Mouse (Mus musculus) limb, embryonic 15.5 days (tissue): Measurements from ENCODE around the gene Tbxa2r. TPM values are rescaled to one million over a fixed set of nuclear protein-coding genes. Genes with fewer than 3 reads are reported as not detected.

Experiments
- ATAC-seq: fragments of 200-750 bp; cut with Nextera tagmentation; 2 replicates; pipeline ENCODE4 v1.8.0; 2017; ENCODE audit warnings: low read depth, moderate TSS enrichment; ENCODE audit not compliant: insufficient number of reproducible peaks, low FRiP score, low TSS enrichment
- H3K27ac ChIP-seq: fragments of 300-500 bp; sonication (generic); 2 replicates; pipeline ENCODE4 v1.5.1; 2015; ENCODE audit warnings: moderate library complexity, mild to moderate bottlenecking, inconsistent platforms
- H3K27me3 ChIP-seq: fragments of 300-500 bp; sonication (generic); 2 replicates; pipeline ENCODE4 v1.6.1; 2015; ENCODE audit warnings: inconsistent platforms
- H3K36me3 ChIP-seq: fragments of 300-500 bp; sonication (generic); 2 replicates; pipeline ENCODE4 v1.6.1; 2015; ENCODE audit warnings: inconsistent platforms
- H3K4me1 ChIP-seq: fragments of 300-500 bp; sonication (generic); 2 replicates; pipeline ENCODE4 v1.6.1; 2015; ENCODE audit warnings: inconsistent platforms
- H3K4me2 ChIP-seq: fragments of 300-500 bp; sonication (generic); 2 replicates; pipeline ENCODE4 v1.6.1; 2015; ENCODE audit warnings: mild to moderate bottlenecking, inconsistent platforms
- H3K4me3 ChIP-seq: fragments of 300-500 bp; sonication (generic); 2 replicates; pipeline ENCODE4 v1.5.1; 2015; ENCODE audit warnings: mild to moderate bottlenecking, inconsistent platforms
- H3K9ac ChIP-seq: fragments of 300-500 bp; sonication (generic); 2 replicates; pipeline ENCODE4 v1.6.1; 2015; ENCODE audit warnings: inconsistent platforms
- H3K9me3 ChIP-seq: fragments of 300-500 bp; sonication (generic); 2 replicates; pipeline ENCODE4 v1.6.1; 2016; ENCODE audit warnings: inconsistent platforms
- WGBS: fragments of 180-500 bp; shearing (Covaris S2); methylation state at CpG from one replicate; pipeline ENCODE4 v1.1.7; 2015; 5-methylcytosine and 5-hydroxymethylcytosine counted together
- polyA plus RNA-seq: library from polyadenylated mRNA; unstranded; fragments of >200 nt; fragmentation: Nextera tagmentation; extraction: Ambion mirVana; gene quantifications from 2 replicates; pipeline ENCODE4 v1.2.1, GENCODE M21; 2015

The Tbxa2r gene
- polyA plus RNA-seq, 1 experiment from 2014 or later: 11.9 TPM

GRCm38 (mm10) chr10:81354738-81355477 is 26.4 kb downstream of the Tbxa2r start:
- ATAC-seq: no peak
- peaks cover 27% of the 10 kb centered on the region for H3K4me1 ChIP-seq
- no peak overlapping the region for H3K4me2 ChIP-seq
- no peaks in the 10 kb centered on the region for H3K9me3 ChIP-seq
- H3K36me3 ChIP-seq: 0 out of 2 replicates have a peak, but pooled peaks cover 3% of the 10 kb centered on the region
- H3K9ac ChIP-seq: no peak overlapping the region
- WGBS: 62% methylated on average over 9 of the region's 9 CpGs
- no peak overlapping the region for H3K27ac ChIP-seq
- H3K4me3 ChIP-seq: no peak overlapping the region
- 0 out of 2 replicates have a peak, but pooled peaks cover 3% of the 10 kb centered on the region for H3K27me3 ChIP-seq

- Histone ChIP-seq H3K27ac (no peak overlapping the region), H3K4me1 (peaks cover 27% of the 10 kb centered on the region), H3K4me2 (no peak overlapping the region), H3K9me3 (no peaks in the 10 kb centered on the region), H3K9ac (no peak overlapping the region), H3K4me3 (no peak overlapping the region), H3K36me3 (0 out of 2 replicates have a peak, but pooled peaks cover 6% of the 10 kb centered on the region), H3K27me3 (0 out of 2 replicates have a peak, but pooled peaks cover 3% of the 10 kb centered on the region)
- WGBS: 78% methylated on average over 4 of the region's 4 CpGs
- no peak for ATAC-seq
Measured at GRCm38 (mm10) chr10:81355533-81355932, 27.0 kb downstream of the Tbxa2r start.

GRCm38 (mm10) chr10:81356352-81356990 is 27.9 kb downstream of the Tbxa2r start:
- H3K36me3 ChIP-seq: 0 out of 2 replicates have a peak, but pooled peaks cover 7% of the 10 kb centered on the region
- peak overlapping the region; percentile 97 for H3K4me2 ChIP-seq
- peak overlapping the region; percentile 76; the same call in 1 of the 2 replicates for H3K4me3 ChIP-seq
- H3K27me3 ChIP-seq: 0 out of 2 replicates have a peak, but pooled peaks cover 3% of the 10 kb centered on the region
- no peak overlapping the region for H3K27ac ChIP-seq
- H3K9me3 ChIP-seq: no peaks in the 10 kb centered on the region
- H3K9ac ChIP-seq: no peak overlapping the region
- WGBS: 36% methylated on average over 12 of the region's 12 CpGs
- ATAC-seq: no peak
- H3K4me1 ChIP-seq: peaks cover 31% of the 10 kb centered on the region

- H3K9ac ChIP-seq: peak within 1 kb of the TSS; percentile 84
- peak within 1 kb of the TSS; percentile 76 for H3K4me3 ChIP-seq
- peak; percentile 78 for ATAC-seq
- 0 out of 2 replicates have a peak, but pooled peaks cover 7% of the 10 kb centered on the region for H3K36me3 ChIP-seq
- peaks cover 31% of the 10 kb centered on the region for H3K4me1 ChIP-seq
- 0 out of 2 replicates have a peak, but pooled peaks cover 3% of the 10 kb centered on the region for H3K27me3 ChIP-seq
- 2% methylated on average over 78 of the region's 79 CpGs for WGBS
- no peaks in the 10 kb centered on the region for H3K9me3 ChIP-seq
- H3K27ac ChIP-seq: peak within 1 kb of the TSS; percentile 38; the same call in 1 of the 2 replicates
- peak within 1 kb of the TSS; percentile 97 for H3K4me2 ChIP-seq
Measured at GRCm38 (mm10) chr10:81356991-81357844, 28.7 kb downstream of the Tbxa2r start, which contains the start of gene Mfsd12. TSS of gene Mfsd12 (plus strand) at chr10:81357491.

GRCm38 (mm10) chr10:81358209-81358608 is 29.7 kb downstream of the Tbxa2r start:
- Histone ChIP-seq H3K4me1 (peaks cover 38% of the 10 kb centered on the region), H3K9me3 (no peaks in the 10 kb centered on the region), H3K36me3 (peaks cover 10% of the 10 kb centered on the region; the same call in 1 of the 2 replicates), H3K4me2 (peak overlapping the region; percentile 97), H3K4me3 (peak overlapping the region; percentile 76), H3K9ac (peak overlapping the region; percentile 84; the same call in 1 of the 2 replicates), H3K27ac (0 out of 2 replicates have a peak overlapping the region, but pooled peaks have one; percentile 7), H3K27me3 (peaks cover 11% of the 10 kb centered on the region)
- ATAC-seq: no peak
- 30% methylated on average over 4 of the region's 4 CpGs for WGBS

- Histone ChIP-seq H3K27ac (peak overlapping the region; percentile 7; the same call in 1 of the 2 replicates), H3K4me1 (peaks cover 44% of the 10 kb centered on the region), H3K9ac (no peak overlapping the region)
Measured at GRCm38 (mm10) chr10:81358841-81359240, 30.3 kb downstream of the Tbxa2r start.

GRCm38 (mm10) chr10:81360721-81361120 is 32.2 kb downstream of the Tbxa2r start:
- 54% methylated on average over 8 of the region's 8 CpGs for WGBS
- ATAC-seq: no peak
- Histone ChIP-seq H3K4me2 (no peak overlapping the region), H3K27me3 (peaks cover 36% of the 10 kb centered on the region), H3K27ac (no peak overlapping the region), H3K36me3 (peaks cover 10% of the 10 kb centered on the region; the same call in 1 of the 2 replicates), H3K4me1 (peaks cover 63% of the 10 kb centered on the region), H3K9ac (no peak overlapping the region), H3K9me3 (no peaks in the 10 kb centered on the region), H3K4me3 (no peak overlapping the region)

More at GRCm38 (mm10) chr10:81358841-81359240, 30.3 kb downstream of the Tbxa2r start:
- Histone ChIP-seq H3K4me3 (no peak overlapping the region), H3K4me2 (peak overlapping the region; percentile 97; the same call in 1 of the 2 replicates), H3K36me3 (peaks cover 10% of the 10 kb centered on the region; the same call in 1 of the 2 replicates), H3K9me3 (no peaks in the 10 kb centered on the region), H3K27me3 (peaks cover 17% of the 10 kb centered on the region)
- ATAC-seq: no peak
- 46% methylated on average over 1 of the region's 1 CpGs for WGBS

GRCm38 (mm10) chr10:81362336-81362949 is 33.9 kb downstream of the Tbxa2r start:
- Histone ChIP-seq H3K4me1 (peaks cover 55% of the 10 kb centered on the region), H3K27me3 (peaks cover 34% of the 10 kb centered on the region), H3K36me3 (peaks cover 25% of the 10 kb centered on the region), H3K9me3 (no peaks in the 10 kb centered on the region), H3K4me3 (no peak overlapping the region), H3K9ac (no peak overlapping the region), H3K4me2 (no peak overlapping the region), H3K27ac (no peak overlapping the region)
- ATAC-seq: no peak
- WGBS: 74% methylated on average over 12 of the region's 12 CpGs

GRCm38 (mm10) chr10:81363436-81364346 is 35.2 kb downstream of the Tbxa2r start:
- ATAC-seq: no peak
- WGBS: 13% methylated on average over 52 of the region's 54 CpGs
- peaks cover 34% of the 10 kb centered on the region for H3K27me3 ChIP-seq
- H3K9me3 ChIP-seq: no peaks in the 10 kb centered on the region
- H3K4me1 ChIP-seq: peaks cover 44% of the 10 kb centered on the region
- peak overlapping the region; percentile 23; the same call in 1 of the 2 replicates for H3K9ac ChIP-seq
- H3K4me3 ChIP-seq: peak overlapping the region; percentile 32
- H3K27ac ChIP-seq: no peak overlapping the region
- peaks cover 37% of the 10 kb centered on the region for H3K36me3 ChIP-seq
- H3K4me2 ChIP-seq: peak overlapping the region; percentile 50

- Histone ChIP-seq H3K9me3 (no peaks in the 10 kb centered on the region), H3K36me3 (peaks cover 46% of the 10 kb centered on the region), H3K9ac (peak overlapping the region; percentile 23; the same call in 1 of the 2 replicates), H3K27ac (no peak overlapping the region; the same call in 1 of the 2 replicates), H3K4me2 (peak overlapping the region; percentile 50), H3K4me3 (peak overlapping the region; percentile 32), H3K27me3 (peaks cover 34% of the 10 kb centered on the region), H3K4me1 (peaks cover 39% of the 10 kb centered on the region)
- WGBS: 14% methylated on average over 28 of the region's 28 CpGs
- no peak for ATAC-seq
Measured at GRCm38 (mm10) chr10:81364666-81365065, 36.1 kb downstream of the Tbxa2r start.
